Mouse (Mus musculus) mouse embryonic stem cell (cell line): Measurements from ENCODE around the gene Zfp292.

Experiments
- in situ Hi-C, 2 experiments: fragments of 300-500 bp; cut with MboI; formaldehyde crosslinking; loops; 1 replicate in 1 of 2; 3 replicates in 1 of 2; pipeline ENCODE4 v1.14.3; 2019 to 2020; ENCODE audit warnings: low sequenced_read_pairs in 2 of 2, low pct_unique_long_range_greater_than_20kb in 1 of 2, mixed read lengths in 1 of 2; ENCODE audit not compliant: unreplicated experiment in 1 of 2

Zfp292 gene

GRCm38 (mm10) chr4:34886490-34887111, 3.8 kb upstream of the Zfp292 start:
- in situ Hi-C loops, result no loop called here

GRCm38 (mm10) chr4:34885631-34886351, 3.0 kb upstream of the Zfp292 start:
- in situ Hi-C loops, result no loop called here

GRCm38 (mm10) chr4:34883366-34884029, 738 bp upstream of the Zfp292 start:
- in situ Hi-C loops, result no loop called here

- in situ Hi-C loops, result no loop called here
Observed at GRCm38 (mm10) chr4:34882291-34882769, 430 bp downstream of the Zfp292 start.

- in situ Hi-C loops, result no loop called here
Observed at GRCm38 (mm10) chr4:34881851-34882250, 909 bp downstream of the Zfp292 start.

- in situ Hi-C loops, result no loop called here
Observed at GRCm38 (mm10) chr4:34880921-34881650, 1.7 kb downstream of the Zfp292 start.

- in situ Hi-C loops, result no loop called here
Observed at GRCm38 (mm10) chr4:34874234-34874633, 8.5 kb downstream of the Zfp292 start.

- in situ Hi-C loops, result no loop called here
Observed at GRCm38 (mm10) chr4:34872896-34873495, 9.8 kb downstream of the Zfp292 start.

- in situ Hi-C loops, result no loop called here
Observed at GRCm38 (mm10) chr4:34869813-34870212, 12.9 kb downstream of the Zfp292 start.

- in situ Hi-C loops, result no loop called here
Observed at GRCm38 (mm10) chr4:34861438-34861837, 21.3 kb downstream of the Zfp292 start.

- in situ Hi-C loops, result no loop called here
Observed at GRCm38 (mm10) chr4:34859416-34859815, 23.3 kb downstream of the Zfp292 start.

- in situ Hi-C loops, result no loop called here
Observed at GRCm38 (mm10) chr4:34858903-34859302, 23.9 kb downstream of the Zfp292 start.

- in situ Hi-C loops, result no loop called here
Observed at GRCm38 (mm10) chr4:34855966-34856365, 26.8 kb downstream of the Zfp292 start.

- in situ Hi-C loops, result no loop called here
Observed at GRCm38 (mm10) chr4:34852051-34852450, 30.7 kb downstream of the Zfp292 start.

- in situ Hi-C loops, result no loop called here
Observed at GRCm38 (mm10) chr4:34850156-34850555, 32.6 kb downstream of the Zfp292 start.

GRCm38 (mm10) chr4:34847679-34848309, 35.0 kb downstream of the Zfp292 start:
- in situ Hi-C loops, result no loop called here

- in situ Hi-C loops, result no loop called here
Observed at GRCm38 (mm10) chr4:34843839-34844238, 38.9 kb downstream of the Zfp292 start.

GRCm38 (mm10) chr4:34842826-34843225, 39.9 kb downstream of the Zfp292 start:
- in situ Hi-C loops, result no loop called here
